Mouse (Mus musculus) heart, postnatal 36 days (tissue): ENCODE data around the gene Efna4. TPM values are rescaled to one million over a fixed set of nuclear protein-coding genes. Genes with fewer than 3 reads are reported as not detected.

ENCODE experiments used
- DNase-seq, 2 experiments: peaks; one replicate each; pipeline ENCODE4 v3.0.0; 2021 to 2022
- intact Hi-C: fragments of 180-260 bp; cut with DNase I; formaldehyde crosslinking; loops from one replicate; pipeline ENCODE4 v1.15.1; 2025
- total RNA-seq, 2 experiments: library from RNA; stranded (reverse); gene quantifications; 2 replicates each; pipeline ENCODE4 v1.2.3; 2021

The Efna4 gene
- total RNA-seq, 2 experiments from 2014 or later = 0.19 to 0.22 TPM

DNA sequence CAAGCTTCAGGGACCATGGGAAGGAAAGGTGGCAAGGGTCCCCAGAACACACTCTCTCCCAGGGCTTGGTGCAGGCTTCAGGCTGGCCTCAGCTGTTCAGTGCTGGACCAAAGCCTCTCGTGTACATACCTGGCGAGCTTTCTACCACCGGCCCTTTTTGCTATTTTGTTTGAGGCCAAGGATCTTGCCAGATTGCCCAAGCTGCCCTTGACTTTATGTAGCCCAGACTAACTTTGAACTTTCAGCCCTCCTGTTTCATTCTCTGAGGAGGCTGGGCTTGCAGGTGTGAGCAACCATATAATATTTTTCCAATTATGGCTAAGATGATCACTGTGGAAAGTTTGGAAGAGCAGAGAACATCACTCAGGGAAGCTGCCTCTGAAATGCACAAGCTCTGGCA, 53.6 kb downstream of the Efna4 start:
- intact Hi-C loops = no loop called here
- DNase-seq = no peak

Other genes with a start within 250 kb of the Efna4 start
- gene Rusc1, start 244.7 kb downstream of the Efna4 start, total RNA-seq = 10 to 100 TPM; 24.4 to 25.1 TPM
- not detected for gene Gm43738, start 236.9 kb downstream of the Efna4 start, total RNA-seq
- gene Fdps, start 236.1 kb downstream of the Efna4 start, total RNA-seq = 10 to 100 TPM; 20.0 to 20.7 TPM
- not detected for gene Pklr, start 201.9 kb downstream of the Efna4 start, total RNA-seq
- under 1 TPM; 0.17 to 0.38 TPM for gene Hcn3, start 177.8 kb downstream of the Efna4 start, total RNA-seq
- gene Clk2, start 173.2 kb downstream of the Efna4 start, total RNA-seq = 10 to 100 TPM; 15.8 to 19.9 TPM
- gene Scamp3, start 160.6 kb downstream of the Efna4 start, total RNA-seq = 10 to 100 TPM; 49.8 to 49.9 TPM
- 1 to 10 TPM; 4.6 to 5.5 TPM for gene Fam189b, start 154.9 kb downstream of the Efna4 start, total RNA-seq
- gene Gba, start 135.1 kb downstream of the Efna4 start, total RNA-seq = 10 to 100 TPM; 21.3 to 21.8 TPM
- gene Thbs3, start 122.8 kb downstream of the Efna4 start, total RNA-seq = 1 to 10 TPM; 6.8 to 9.4 TPM
- gene Mtx1, start 110.9 kb downstream of the Efna4 start, total RNA-seq = 10 to 100 TPM; 58.0 to 60.0 TPM
- under 1 TPM; 0.14 to 0.46 TPM for gene Muc1, start 109.0 kb downstream of the Efna4 start, total RNA-seq
- gene Krtcap2, start 92.1 kb downstream of the Efna4 start, total RNA-seq = 10 to 100 TPM; 82.3 to 87.0 TPM
- under 1 TPM; 0.42 to 0.62 TPM for gene Trim46, start 91.7 kb downstream of the Efna4 start, total RNA-seq
- 10 to 100 TPM; 50.0 to 52.3 TPM for gene Dpm3, start 78.7 kb downstream of the Efna4 start, total RNA-seq
- gene Slc50a1, start 67.5 kb downstream of the Efna4 start, total RNA-seq = 10 to 100 TPM; 20.5 to 23.0 TPM
- 10 to 100 TPM; 28.3 to 42.6 TPM for gene Efna1, start 56.9 kb downstream of the Efna4 start, total RNA-seq
- not detected for gene Efna3, start 15.1 kb downstream of the Efna4 start, total RNA-seq
- 10 to 100 TPM; 56.5 to 62.6 TPM for gene Adam15, start 12.0 kb upstream of the Efna4 start, total RNA-seq
- not detected for gene Dcst2, start 23.9 kb upstream of the Efna4 start, total RNA-seq
- gene Dcst1, start 27.2 kb upstream of the Efna4 start, total RNA-seq = not detected
- 10 to 100 TPM; 20.8 to 23.5 TPM for gene Zbtb7b, start 56.7 kb upstream of the Efna4 start, total RNA-seq
- gene Lenep, start 64.8 kb upstream of the Efna4 start, total RNA-seq = under 1 TPM; 0.24 to 0.72 TPM
- gene Flad1, start 73.8 kb upstream of the Efna4 start, total RNA-seq = 10 to 100 TPM; 44.0 to 55.1 TPM
- gene Cks1b, start 80.4 kb upstream of the Efna4 start, total RNA-seq = 1 to 10 TPM; 5.1 to 5.4 TPM
- 10 to 100 TPM; 34.1 to 36.6 TPM for gene Shc1, start 80.4 kb upstream of the Efna4 start, total RNA-seq
- 10 to 100 TPM; 13.8 to 16.6 TPM for gene Pygo2, start 92.2 kb upstream of the Efna4 start, total RNA-seq
- gene Pbxip1, start 98.7 kb upstream of the Efna4 start, total RNA-seq = 10 to 100 TPM; 57.0 to 58.0 TPM
- 1 to 10 TPM; 7.0 to 9.2 TPM for gene Pmvk, start 116.5 kb upstream of the Efna4 start, total RNA-seq
- gene Kcnn3, start 182.1 kb upstream of the Efna4 start, total RNA-seq = 1 to 10 TPM; 1.9 to 2.3 TPM